Mouse (Mus musculus) lung, postnatal 4 days (tissue): ENCODE results near the gene Tex50.
A peak's percentile ranks its signal among the peaks of the same experiment; 100 is the strongest.
"Not testable (repeated sequence)": the region's sequence is repeated elsewhere in the genome, so short reads cannot be mapped to it uniquely, and the experiment has no call there.

Experiments
- DNase-seq, 2 experiments: peaks; one replicate each; pipeline ENCODE4 v3.0.0; 2021

Gene Tex50

GRCm38 (mm10) chr1:161159214-161159613, at the start of gene Tex50:
TSS of gene Tex50 (minus strand) at chr1:161159314.
- no peak for DNase-seq

- no peak for DNase-seq
Measured at GRCm38 (mm10) chr1:161199856-161200255, 40.7 kb upstream of the Tex50 start.

- DNase-seq = not testable (repeated sequence)
Measured at GRCm38 (mm10) chr1:161196364-161196763, 37.2 kb upstream of the Tex50 start.

- DNase-seq = peak; percentile 79 to 86
Measured at GRCm38 (mm10) chr1:161195541-161196351, 36.6 kb upstream of the Tex50 start.

- no peak for DNase-seq
Measured at GRCm38 (mm10) chr1:161190253-161190910, 31.3 kb upstream of the Tex50 start.

GRCm38 (mm10) chr1:161185431-161185830, 26.3 kb upstream of the Tex50 start:
- DNase-seq = no peak

GRCm38 (mm10) chr1:161183677-161184076, 24.6 kb upstream of the Tex50 start:
- DNase-seq = no peak

GRCm38 (mm10) chr1:161182386-161182785, 23.3 kb upstream of the Tex50 start:
- DNase-seq = no peak

- peak; percentile 25 to 61 for DNase-seq
Measured at GRCm38 (mm10) chr1:161180674-161181073, 21.6 kb upstream of the Tex50 start.

- DNase-seq = peak; percentile 79
Measured at GRCm38 (mm10) chr1:161170651-161171050, 11.5 kb upstream of the Tex50 start.

- DNase-seq = no peak
Measured at GRCm38 (mm10) chr1:161160266-161160665, 1.2 kb upstream of the Tex50 start.

- DNase-seq = no peak
Measured at GRCm38 (mm10) chr1:161156546-161156945, 2.6 kb downstream of the Tex50 start.

- no peak for DNase-seq
Measured at GRCm38 (mm10) chr1:161151098-161151497, 8.0 kb downstream of the Tex50 start.

- DNase-seq = no peak
Measured at GRCm38 (mm10) chr1:161147888-161148287, 11.2 kb downstream of the Tex50 start.

GRCm38 (mm10) chr1:161145611-161146010, 13.5 kb downstream of the Tex50 start:
- DNase-seq = not testable (repeated sequence)

GRCm38 (mm10) chr1:161143216-161143615, 15.9 kb downstream of the Tex50 start:
- DNase-seq = no peak

- peak; percentile 29 to 40 for DNase-seq
Measured at GRCm38 (mm10) chr1:161142531-161143159, 16.5 kb downstream of the Tex50 start, which contains the start of gene Ankrd45. TSS of gene Ankrd45 (plus strand) at chr1:161142691.

GRCm38 (mm10) chr1:161140026-161140762, 18.9 kb downstream of the Tex50 start:
- no peak for DNase-seq

- DNase-seq = no peak
Measured at GRCm38 (mm10) chr1:161139496-161139895, 19.6 kb downstream of the Tex50 start.

- DNase-seq = peak; percentile 94 to 97
Measured at GRCm38 (mm10) chr1:161130726-161131664, 28.1 kb downstream of the Tex50 start, which contains the start of gene Klhl20. TSS of gene Klhl20 (minus strand) at chr1:161131511.

GRCm38 (mm10) chr1:161126461-161126860, 32.7 kb downstream of the Tex50 start:
- DNase-seq = no peak
